Mouse (Mus musculus) granulocyte monocyte progenitor cell, adult 5-6 weeks (primary cell): ENCODE data around the gene Wscd2. TPM values are rescaled to one million over a fixed set of nuclear protein-coding genes. Genes with fewer than 3 reads are reported as not detected.

Experiments used
- ATAC-seq: replicated peaks from 2 replicates; pipeline ENCODE4 v1.8.0; 2016; ENCODE audit warnings: mild to moderate bottlenecking, moderate TSS enrichment, inconsistent platforms; ENCODE audit not compliant: poor library complexity, severe bottlenecking
- total RNA-seq, 2 experiments: library from RNA; stranded (forward) in 1 of 2; stranded (reverse) in 1 of 2; fragments of 200-712, 200-1000 nt in 1 of 2; fragments of >200 nt in 1 of 2; fragmentation: Nextera tagmentation in 1 of 2; gene quantifications; 2 replicates each; pipeline ENCODE4 v1.2.3; 2014 to 2017

Gene Wscd2
- total RNA-seq, 2 experiments from 2014 or later: not detected

GRCm38 (mm10) chr5:113606961-113607785, 117.0 kb downstream of the Wscd2 start:
- ATAC-seq: no peak

- no peak for ATAC-seq
These were observed 117.9 kb downstream of the Wscd2 start for GRCm38 (mm10) chr5:113607941-113608431.

- ATAC-seq: no peak
These were observed 118.4 kb downstream of the Wscd2 start for GRCm38 (mm10) chr5:113608511-113608910.

DNA sequence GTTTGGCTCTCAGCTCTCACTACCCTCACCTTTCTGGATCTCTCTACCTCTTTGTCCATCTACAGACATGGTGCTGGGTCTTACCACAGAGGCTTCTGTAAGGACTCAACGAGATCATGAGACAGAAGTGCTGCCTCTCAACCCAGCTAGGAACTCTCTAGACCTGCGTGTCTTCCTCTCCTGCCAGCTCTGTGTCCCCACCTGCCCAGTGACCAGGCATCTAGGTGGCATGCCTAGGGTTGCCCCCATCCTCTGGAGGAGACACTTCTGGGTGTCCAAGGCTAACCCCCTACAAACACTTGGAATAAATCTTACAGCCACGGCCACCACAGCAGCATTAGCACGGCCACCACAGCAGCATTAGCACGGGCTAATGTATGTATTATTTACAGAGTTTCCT, 119.8 kb downstream of the Wscd2 start:
- no peak for ATAC-seq

DNA sequence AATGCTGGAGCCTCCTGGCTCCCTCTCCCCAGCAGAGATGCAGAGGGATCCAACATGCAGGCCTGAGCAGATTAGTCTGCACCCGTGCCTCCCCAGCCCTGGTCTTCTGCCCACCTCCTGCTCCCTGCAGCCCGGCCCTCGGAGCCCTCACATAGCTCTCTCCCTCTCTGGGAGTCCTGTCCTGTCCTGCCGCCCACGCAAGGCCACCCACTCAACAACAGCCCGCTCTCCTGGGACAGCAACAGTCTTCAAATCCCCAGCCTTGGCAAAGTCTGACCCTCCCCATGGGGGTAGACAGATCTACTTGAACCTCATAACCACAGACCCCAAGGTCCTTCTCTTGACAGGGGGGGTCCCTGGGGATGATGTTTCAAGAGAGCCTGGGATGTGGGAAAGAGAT, 120.4 kb downstream of the Wscd2 start:
- ATAC-seq: no peak

GRCm38 (mm10) chr5:113611131-113611530, 121.0 kb downstream of the Wscd2 start:
- ATAC-seq: no peak

- ATAC-seq: no peak
These were observed 121.7 kb downstream of the Wscd2 start for GRCm38 (mm10) chr5:113611771-113612233.

DNA sequence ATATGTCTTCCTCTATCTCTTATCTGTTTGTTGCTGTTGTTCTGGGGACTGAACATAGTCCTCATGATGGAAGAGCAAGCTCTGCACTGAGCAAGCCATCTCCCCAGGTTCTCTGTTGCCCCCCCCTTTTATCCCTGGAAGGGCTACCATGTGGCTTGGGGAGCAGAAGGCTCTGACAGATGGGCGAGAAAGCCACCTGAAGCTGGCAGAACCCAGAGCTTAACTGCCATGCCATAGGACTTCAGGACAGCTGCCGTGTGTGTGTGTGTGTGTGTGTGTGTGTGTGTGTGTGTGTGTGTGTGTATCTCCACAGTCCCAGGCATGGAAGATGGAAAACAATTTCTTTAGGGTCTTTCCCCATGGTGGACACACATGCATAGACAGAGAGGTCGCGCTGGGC, 128.6 kb downstream of the Wscd2 start:
- no peak for ATAC-seq

GRCm38 (mm10) chr5:113619151-113619550, 129.0 kb downstream of the Wscd2 start:
- no peak for ATAC-seq

- no peak for ATAC-seq
These were observed 130.1 kb downstream of the Wscd2 start for GRCm38 (mm10) chr5:113620130-113620716.

DNA sequence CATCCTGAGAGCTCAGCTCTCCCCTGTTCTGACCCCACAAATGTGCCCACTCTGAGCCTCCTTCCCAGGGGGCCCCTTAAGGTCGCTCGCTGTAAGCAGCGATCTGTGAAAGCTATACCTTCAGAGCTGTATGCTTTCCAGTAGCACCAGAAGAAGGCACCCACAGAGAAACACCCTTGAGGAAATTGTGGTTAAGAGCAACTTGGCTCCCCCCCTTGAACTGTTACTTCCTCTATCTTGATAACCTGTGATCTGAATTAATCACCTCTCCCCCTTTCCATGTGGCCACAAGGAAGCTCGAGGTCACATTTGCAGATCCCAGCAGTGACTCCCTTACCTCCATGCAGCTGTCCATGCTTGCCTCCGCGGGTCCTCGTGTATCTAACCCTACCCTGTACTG, 130.9 kb downstream of the Wscd2 start:
- ATAC-seq: peak; percentile 89

GRCm38 (mm10) chr5:113623052-113623451, 132.9 kb downstream of the Wscd2 start:
- ATAC-seq: no peak

GRCm38 (mm10) chr5:113625068-113625467, 134.9 kb downstream of the Wscd2 start:
- no peak for ATAC-seq

- ATAC-seq: peak; percentile 86
These were observed 136.2 kb downstream of the Wscd2 start for GRCm38 (mm10) chr5:113626352-113626751.

GRCm38 (mm10) chr5:113626991-113627390, 136.9 kb downstream of the Wscd2 start:
- ATAC-seq: no peak

DNA sequence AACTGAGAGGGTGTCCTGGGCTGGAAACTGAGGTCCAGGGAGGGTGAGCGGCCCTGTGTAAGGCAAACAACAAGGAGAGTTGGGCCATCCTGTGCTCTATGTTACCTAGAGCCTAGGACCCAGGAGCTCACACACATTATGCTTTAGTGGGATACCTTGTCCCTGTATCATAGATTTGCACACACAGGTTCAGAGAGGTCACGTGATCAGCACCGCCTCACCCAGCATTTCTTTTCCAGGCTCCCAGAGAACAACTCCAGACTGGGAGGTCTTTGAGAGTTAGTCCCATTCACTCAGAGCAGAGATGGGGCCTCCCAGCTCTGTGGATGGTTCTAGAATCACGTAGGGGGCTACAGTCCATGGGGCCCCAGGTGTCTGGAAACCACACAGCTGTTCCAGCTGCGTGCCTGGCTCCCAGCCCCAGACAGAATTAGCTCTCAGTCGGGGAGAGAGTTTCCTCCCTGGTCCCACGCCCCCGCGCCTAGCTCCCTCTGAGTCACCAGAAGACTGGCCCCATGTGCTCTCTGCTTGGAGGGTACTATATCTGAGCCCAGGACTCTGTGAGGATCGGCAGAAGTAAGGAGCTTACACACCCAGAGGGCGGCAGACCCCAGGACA, 137.8 kb downstream of the Wscd2 start:
- no peak for ATAC-seq

- ATAC-seq: no peak
These were observed 139.1 kb downstream of the Wscd2 start for GRCm38 (mm10) chr5:113629248-113629647.

- ATAC-seq: no peak
These were observed 140.0 kb downstream of the Wscd2 start for GRCm38 (mm10) chr5:113630116-113630515.

DNA sequence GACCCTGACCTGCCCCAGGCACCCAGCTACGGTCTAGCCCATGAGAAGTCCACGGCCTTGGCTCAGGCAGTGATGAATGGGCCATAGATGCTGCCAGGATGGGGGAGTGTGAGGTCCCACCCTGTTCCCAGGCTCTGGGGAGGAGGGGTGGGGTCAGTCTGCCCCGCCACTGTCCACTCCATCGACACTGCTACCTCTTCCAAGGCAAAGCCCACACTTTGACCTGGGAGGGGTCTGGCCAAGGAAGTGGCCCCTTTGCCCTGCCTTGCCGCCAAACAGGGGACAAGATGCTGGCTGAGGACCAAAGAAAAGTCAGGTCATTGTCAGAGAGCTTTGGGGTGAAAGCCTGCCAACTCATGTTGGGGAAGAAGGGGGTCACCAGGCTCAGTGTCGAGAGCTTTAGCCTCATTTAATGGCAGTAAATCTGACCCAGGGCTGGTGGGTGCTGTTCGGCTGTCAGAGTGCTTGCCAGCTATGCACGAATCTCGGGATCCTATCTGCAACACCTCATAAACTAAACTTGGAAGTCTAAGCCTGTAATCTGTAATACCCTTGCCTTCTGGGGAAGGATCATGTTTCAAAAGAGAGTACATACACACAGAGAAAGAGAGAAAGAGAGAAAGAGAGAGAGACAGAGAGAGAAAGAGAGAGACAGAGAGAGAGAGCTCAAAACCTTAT, 143.0 kb downstream of the Wscd2 start:
- no peak for ATAC-seq

DNA sequence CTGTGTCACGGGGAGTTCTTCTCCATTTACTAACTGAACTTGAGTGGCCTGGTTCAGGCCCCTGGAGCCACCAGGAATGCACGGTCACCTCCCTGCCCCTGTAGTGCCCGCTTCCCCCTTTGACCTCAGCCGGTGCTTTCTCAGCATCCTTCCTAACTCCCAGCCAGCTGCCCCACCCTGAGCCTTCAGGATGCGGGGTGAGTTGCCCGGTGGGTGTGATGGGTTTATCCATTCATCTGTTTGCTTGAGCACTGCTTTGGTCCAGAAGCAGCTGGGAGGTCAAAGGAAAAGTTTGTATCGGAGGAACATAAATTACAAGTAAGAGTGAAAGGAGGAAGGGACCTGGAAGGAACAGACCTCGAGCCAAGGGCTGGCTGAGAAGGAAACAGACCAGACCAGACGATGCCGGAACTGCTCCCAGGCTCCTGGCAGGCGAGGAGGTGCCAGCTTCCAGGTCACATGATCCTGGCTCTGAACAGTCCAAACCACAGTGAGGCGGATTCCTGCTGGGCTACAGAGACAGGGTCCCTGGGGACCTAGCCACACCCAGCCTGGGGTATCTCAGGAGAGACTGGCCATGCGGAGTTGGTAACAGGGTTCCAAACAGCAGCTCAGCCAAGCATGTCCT, 144.0 kb downstream of the Wscd2 start:
- ATAC-seq: peak; percentile 63
